Mouse (Mus musculus): ENCODE results near the gene Ccdc102a. TPM values are rescaled to one million over a fixed set of nuclear protein-coding genes. Genes with fewer than 3 reads are reported as not detected.

The Ccdc102a gene
- total and polyA plus RNA-seq, 2 experiments = 0.46 to 1.2 TPM

- Histone ChIP-seq H3K27ac (replicated peaks; ENCODE audit: insufficient read depth, low read depth, low read length) (no peak overlapping the region), H3K36me3 (ENCODE audit: control insufficient read depth, insufficient read depth, low read length) (no peaks in the 10 kb centered on the region), H3K4me3 (ENCODE audit: insufficient read depth, low read depth, low read length) (no peak overlapping the region), H3K27me3 (ENCODE audit: control insufficient read depth, insufficient read depth, low read length) (no peaks in the 10 kb centered on the region), H3K9ac (ENCODE audit: low read depth, low read length) (no peak overlapping the region), H3K4me1 (ENCODE audit: control insufficient read depth, insufficient read depth, low read length) (no peaks in the 10 kb centered on the region), H3K79me2 (ENCODE audit: control insufficient read depth, insufficient read depth, low read length) (no peaks in the 10 kb centered on the region)
- no peak for TF ChIP-seq POLR2A (IDR thresholded peaks at IDR 0.05; ENCODE audit: extremely low read depth, insufficient read depth, low read length)
- 67% methylated on average over 3 of the region's 3 CpGs for WGBS
- no peak for DNase-seq (ENCODE audit: extremely low read depth, low read depth, low spot score)
These were observed 17.3 kb upstream of the Ccdc102a start for GRCm38 (mm10) chr8:94935172-94935571.

GRCm38 (mm10) chr8:94933918-94934317 lies 16.0 kb upstream of the Ccdc102a start:
- Histone ChIP-seq H3K4me3 (ENCODE audit: insufficient read depth, low read depth, low read length) (no peak overlapping the region), H3K4me1 (ENCODE audit: control insufficient read depth, insufficient read depth, low read length) (no peaks in the 10 kb centered on the region), H3K79me2 (ENCODE audit: control insufficient read depth, insufficient read depth, low read length) (no peaks in the 10 kb centered on the region), H3K27ac (replicated peaks; ENCODE audit: insufficient read depth, low read depth, low read length) (no peak overlapping the region), H3K9ac (ENCODE audit: low read depth, low read length) (no peak overlapping the region), H3K36me3 (ENCODE audit: control insufficient read depth, insufficient read depth, low read length) (no peaks in the 10 kb centered on the region), H3K27me3 (ENCODE audit: control insufficient read depth, insufficient read depth, low read length) (no peaks in the 10 kb centered on the region)
- TF ChIP-seq CTCF (IDR thresholded peaks at IDR 0.05; ENCODE audit: low read depth, low read length) (no peak), POLR2A (IDR thresholded peaks at IDR 0.05; ENCODE audit: extremely low read depth, insufficient read depth, low read length) (no peak)
- DNase-seq (ENCODE audit: extremely low read depth, low read depth, low spot score) = no peak
- WGBS = 57% methylated on average over 5 of the region's 5 CpGs

- Histone ChIP-seq H3K27me3 (ENCODE audit: control insufficient read depth, insufficient read depth, low read length) (no peaks in the 10 kb centered on the region), H3K9ac (ENCODE audit: low read depth, low read length) (no peak overlapping the region), H3K36me3 (ENCODE audit: control insufficient read depth, insufficient read depth, low read length) (no peaks in the 10 kb centered on the region), H3K4me1 (ENCODE audit: control insufficient read depth, insufficient read depth, low read length) (no peaks in the 10 kb centered on the region), H3K4me3 (ENCODE audit: insufficient read depth, low read depth, low read length) (no peak overlapping the region), H3K79me2 (ENCODE audit: control insufficient read depth, insufficient read depth, low read length) (no peaks in the 10 kb centered on the region), H3K27ac (replicated peaks; ENCODE audit: insufficient read depth, low read depth, low read length) (no peak overlapping the region)
- 72% methylated on average over 3 of the region's 3 CpGs for WGBS
- TF ChIP-seq CTCF (IDR thresholded peaks at IDR 0.05; ENCODE audit: low read depth, low read length) (no peak), POLR2A (IDR thresholded peaks at IDR 0.05; ENCODE audit: extremely low read depth, insufficient read depth, low read length) (no peak)
- no peak for DNase-seq (ENCODE audit: extremely low read depth, low read depth, low spot score)
These were observed 10.3 kb upstream of the Ccdc102a start for GRCm38 (mm10) chr8:94928227-94928626.

GRCm38 (mm10) chr8:94923405-94923804 lies 5.5 kb upstream of the Ccdc102a start, which contains the start of gene Adgrg5:
Gene Adgrg5 (plus strand): TSS chr8:94923694.
- DNase-seq (ENCODE audit: extremely low read depth, low read depth, low spot score) = no peak
- Histone ChIP-seq H3K4me1 (ENCODE audit: control insufficient read depth, insufficient read depth, low read length) (no peaks in the 10 kb centered on the region), H3K9ac (ENCODE audit: low read depth, low read length) (no peak within 1 kb of the TSS), H3K27ac (replicated peaks; ENCODE audit: insufficient read depth, low read depth, low read length) (no peak within 1 kb of the TSS), H3K4me3 (ENCODE audit: insufficient read depth, low read depth, low read length) (no peak within 1 kb of the TSS), H3K36me3 (ENCODE audit: control insufficient read depth, insufficient read depth, low read length) (no peaks in the 10 kb centered on the region), H3K79me2 (ENCODE audit: control insufficient read depth, insufficient read depth, low read length) (no peaks in the 10 kb centered on the region), H3K27me3 (ENCODE audit: control insufficient read depth, insufficient read depth, low read length) (no peaks in the 10 kb centered on the region)
- TF ChIP-seq POLR2A (IDR thresholded peaks at IDR 0.05; ENCODE audit: extremely low read depth, insufficient read depth, low read length) (no peak), CTCF (IDR thresholded peaks at IDR 0.05; ENCODE audit: low read depth, low read length) (no peak)
- 66% methylated on average over 8 of the region's 8 CpGs for WGBS

GRCm38 (mm10) chr8:94922602-94923001 lies 4.7 kb upstream of the Ccdc102a start:
- DNase-seq (ENCODE audit: extremely low read depth, low read depth, low spot score) = no peak
- TF ChIP-seq POLR2A (IDR thresholded peaks at IDR 0.05; ENCODE audit: extremely low read depth, insufficient read depth, low read length) (no peak), CTCF (IDR thresholded peaks at IDR 0.05; ENCODE audit: low read depth, low read length) (no peak)
- peaks cover 3% of the 10 kb centered on the region; the same call in 1 of the 2 replicates for H3K27me3 ChIP-seq (ENCODE audit: control insufficient read depth, insufficient read depth, low read length)
- no peak overlapping the region for H3K9ac ChIP-seq (ENCODE audit: low read depth, low read length)
- no peak overlapping the region for H3K27ac ChIP-seq (replicated peaks; ENCODE audit: insufficient read depth, low read depth, low read length)
- no peak overlapping the region for H3K4me3 ChIP-seq (ENCODE audit: insufficient read depth, low read depth, low read length)
- no peaks in the 10 kb centered on the region for H3K36me3 ChIP-seq (ENCODE audit: control insufficient read depth, insufficient read depth, low read length)
- H3K79me2 ChIP-seq (ENCODE audit: control insufficient read depth, insufficient read depth, low read length) = no peaks in the 10 kb centered on the region
- no peaks in the 10 kb centered on the region for H3K4me1 ChIP-seq (ENCODE audit: control insufficient read depth, insufficient read depth, low read length)
- 37% methylated on average over 8 of the region's 8 CpGs for WGBS

- Histone ChIP-seq H3K9ac (ENCODE audit: low read depth, low read length) (no peak overlapping the region), H3K27ac (replicated peaks; ENCODE audit: insufficient read depth, low read depth, low read length) (no peak overlapping the region), H3K4me3 (ENCODE audit: insufficient read depth, low read depth, low read length) (no peak overlapping the region), H3K79me2 (ENCODE audit: control insufficient read depth, insufficient read depth, low read length) (no peaks in the 10 kb centered on the region), H3K27me3 (ENCODE audit: control insufficient read depth, insufficient read depth, low read length) (peaks cover 3% of the 10 kb centered on the region; the same call in 1 of the 2 replicates), H3K4me1 (ENCODE audit: control insufficient read depth, insufficient read depth, low read length) (no peaks in the 10 kb centered on the region), H3K36me3 (ENCODE audit: control insufficient read depth, insufficient read depth, low read length) (no peaks in the 10 kb centered on the region)
- DNase-seq (ENCODE audit: extremely low read depth, low read depth, low spot score) = no peak
- 68% methylated on average over 6 of the region's 6 CpGs for WGBS
- no peak for TF ChIP-seq POLR2A (IDR thresholded peaks at IDR 0.05; ENCODE audit: extremely low read depth, insufficient read depth, low read length)
- no peak for TF ChIP-seq CTCF (IDR thresholded peaks at IDR 0.05; ENCODE audit: low read depth, low read length)
These were observed 4.3 kb upstream of the Ccdc102a start for GRCm38 (mm10) chr8:94922176-94922575.

Measured in liver, adult 2 months (tissue).